Mouse (Mus musculus): ENCODE measurements at regions not wholly inside any gene's neighbourhood (a gene's known extent, or its start where the extent isn't known, plus 50 kb on each side); places are given as distances from the start of the nearest gene placed in this dataset.

- no peak for DNase-seq
Measured at GRCm38 (mm10) chr17:80789706-80790105, 61.4 kb upstream of the Map4k3 start.

GRCm38 (mm10) chr17:80789000-80789399 lies 60.7 kb upstream of the Map4k3 start:
- DNase-seq = peak in 1 of 2 experiments; percentile 39

DNA sequence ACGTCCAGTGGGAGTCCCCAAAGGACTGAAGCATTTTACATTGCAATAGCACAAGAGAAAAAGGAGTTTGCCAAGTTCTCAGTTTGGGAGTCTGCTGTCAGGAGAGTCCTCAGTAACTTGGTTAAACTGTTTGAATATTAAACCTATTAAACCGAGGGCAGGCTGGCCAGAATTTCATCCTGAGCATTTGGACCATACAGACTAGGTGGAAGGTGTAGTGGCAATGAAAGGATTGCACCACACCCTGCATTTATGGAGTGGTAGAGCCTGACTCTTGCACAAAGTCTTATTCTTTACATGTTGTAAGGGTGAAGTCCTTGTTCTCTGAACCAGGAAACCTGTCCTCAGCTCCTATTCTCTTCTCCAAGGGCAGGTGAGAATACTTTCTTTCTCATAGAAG lies 58.6 kb upstream of the Map4k3 start:
- peak; percentile 79 to 93 for DNase-seq

DNA sequence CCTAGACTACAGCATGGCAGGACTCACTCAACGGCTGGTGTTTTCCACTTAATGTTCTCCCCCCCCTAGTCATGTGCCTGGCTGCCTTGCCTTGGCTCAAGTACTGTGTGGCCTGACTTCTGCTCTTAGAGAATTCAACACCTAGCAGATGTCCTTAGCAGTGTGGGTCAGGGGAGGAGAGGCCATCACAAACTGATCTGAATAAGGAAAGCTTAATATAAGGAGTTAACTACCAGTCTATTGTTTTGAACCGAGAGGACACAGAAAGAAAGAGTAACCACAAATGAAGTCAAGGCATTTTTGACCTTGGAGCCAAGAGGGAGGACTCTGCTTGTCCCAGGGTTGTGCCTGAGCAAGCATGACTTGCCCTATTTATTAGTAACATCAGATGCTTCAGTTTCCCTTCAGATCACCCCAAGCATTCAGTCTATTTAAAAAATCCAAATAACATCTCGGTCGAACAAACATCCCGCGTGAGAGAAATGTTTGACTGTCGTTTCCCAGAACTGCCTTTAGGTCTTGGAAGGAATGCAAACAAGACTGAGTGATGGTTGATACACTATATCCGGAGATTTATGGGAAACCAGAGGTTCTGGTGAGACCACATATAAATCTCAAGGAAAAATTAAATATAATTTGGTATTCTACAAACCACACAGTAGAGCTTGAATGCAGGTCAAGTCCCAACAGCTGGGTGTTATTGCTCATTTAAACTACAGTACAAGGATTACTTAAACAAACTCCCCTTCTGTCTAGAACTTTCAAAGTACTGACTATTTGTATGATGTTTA lies 58.0 kb upstream of the Map4k3 start:
- DNase-seq = peak; percentile 55 to 76

DNA sequence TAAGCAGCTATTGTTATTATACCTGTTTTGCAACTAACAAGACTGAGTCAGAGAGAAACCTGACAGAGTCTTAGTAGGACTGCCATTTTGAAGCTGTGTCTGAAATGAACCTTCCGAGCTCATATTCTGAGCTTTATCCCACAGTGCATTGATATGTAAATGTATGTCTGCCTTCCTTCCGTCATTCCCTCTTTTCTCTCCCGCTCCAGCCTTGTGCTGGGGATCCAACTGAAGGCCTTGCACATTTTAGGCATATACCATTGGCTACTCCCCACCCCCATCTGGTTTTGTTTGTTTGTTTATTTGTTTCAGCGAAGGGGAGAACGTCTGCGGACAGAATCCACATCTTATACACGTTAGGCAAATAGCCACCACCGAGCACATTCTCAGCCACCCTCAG lies 57.2 kb upstream of the Map4k3 start:
- no peak for DNase-seq

GRCm38 (mm10) chr17:80785049-80785448 lies 56.8 kb upstream of the Map4k3 start:
- peak in 1 of 2 experiments; percentile 67 for DNase-seq

DNA sequence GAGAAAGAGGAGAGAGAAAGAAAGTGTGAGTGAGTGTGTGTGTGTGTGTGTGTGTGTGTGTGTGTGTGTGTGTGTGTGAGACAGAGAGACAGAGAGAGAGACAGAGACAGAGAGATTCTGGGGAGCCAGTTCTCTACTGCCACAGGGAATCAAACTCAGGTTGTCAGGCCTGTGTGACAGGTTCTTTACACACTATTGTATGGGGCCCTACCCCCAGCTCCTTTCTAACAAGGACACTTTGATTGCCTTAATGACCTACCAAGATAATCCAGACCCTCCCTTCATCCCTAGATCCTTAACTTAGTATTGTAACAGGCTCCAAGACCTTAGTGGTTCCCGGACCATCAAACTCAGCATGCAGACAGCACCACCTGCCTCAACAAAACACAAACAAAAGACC lies 53.9 kb upstream of the Map4k3 start:
- DNase-seq = no peak

- no peak for DNase-seq
Measured at GRCm38 (mm10) chr17:80781621-80782020, 53.3 kb upstream of the Map4k3 start.

GRCm38 (mm10) chr17:80780303-80780702 lies 52.0 kb upstream of the Map4k3 start:
- no peak for DNase-seq

- no peak for DNase-seq
Measured at GRCm38 (mm10) chr17:80779782-80780181, 51.5 kb upstream of the Map4k3 start.
